Mouse (Mus musculus) CH12.LX (cell line): ENCODE measurements around the gene Tatdn2.

ENCODE experiments used
- CHD1 ChIP-seq: IDR thresholded peaks from 2 replicates; pipeline ENCODE4 v1.6.1; 2012; ENCODE audit warnings: low read depth, low read length, improper control_type of control experiment, inconsistent platforms
- CTCF ChIP-seq, 2 experiments: IDR thresholded peaks in 1 of 2; conservative IDR thresholded peaks in 1 of 2; 2 replicates each; pipeline ENCODE4 v1.5.1; 2011 to 2012; ENCODE audit warnings: low read depth in 2 of 2, low read length in 2 of 2, improper control_type of control experiment in 1 of 2, inconsistent platforms in 1 of 2, mild to moderate bottlenecking in 1 of 2, moderate library complexity in 1 of 2
- MAX ChIP-seq: IDR thresholded peaks from 2 replicates; pipeline ENCODE4 v1.6.1; 2011; ENCODE audit warnings: low read length, improper control_type of control experiment
- MEF2A ChIP-seq: IDR thresholded peaks from 2 replicates; pipeline ENCODE4 v1.6.1; 2014; ENCODE audit warnings: low read depth, mild to moderate bottlenecking, inconsistent platforms, low read length, improper control_type of control experiment, borderline replicate concordance
- MYC ChIP-seq: IDR thresholded peaks from 2 replicates; pipeline ENCODE4 v1.6.1; 2011; ENCODE audit warnings: low read depth, mild to moderate bottlenecking, improper control_type of control experiment, low read length
- POLR2A ChIP-seq: IDR thresholded peaks from 2 replicates; pipeline ENCODE4 v1.6.1; 2011; ENCODE audit warnings: low read depth, mild to moderate bottlenecking, improper control_type of control experiment, low read length
- USF2 ChIP-seq: conservative IDR thresholded peaks from 2 replicates; pipeline ENCODE4 v1.6.1; 2011; ENCODE audit warnings: low read depth, low read length, improper control_type of control experiment
- ZKSCAN1 ChIP-seq: IDR thresholded peaks from 2 replicates; pipeline ENCODE4 v1.6.1; 2012; ENCODE audit warnings: low read depth, inconsistent platforms, low read length, improper control_type of control experiment, borderline replicate concordance

- no peak for TF ChIP-seq CTCF (conservative IDR thresholded peaks at IDR 0.05 in 1 of 2, IDR thresholded peaks at IDR 0.05 in 1 of 2; ENCODE audit: low read depth in 2 of 2, low read length in 2 of 2)
- no peak for TF ChIP-seq ZKSCAN1
- TF ChIP-seq MEF2A, result no peak
- TF ChIP-seq MAX, result no peak
- TF ChIP-seq CHD1, result no peak
- TF ChIP-seq POLR2A, result no peak
- no peak for TF ChIP-seq USF2
- no peak for TF ChIP-seq MYC
These were observed 24.2 kb downstream of the Tatdn2 start for GRCm38 (mm10) chr6:113721061-113721460.
